Mouse (Mus musculus): ENCODE data around the gene Ndufaf1. TPM values are rescaled to one million over a fixed set of nuclear protein-coding genes. Genes with fewer than 3 reads are reported as not detected.

Gene Ndufaf1
- total and polyA plus RNA-seq, 2 experiments from 2014 or later: 16.3 to 45.5 TPM

GRCm38 (mm10) chr2:119618199-119618982 is 44.2 kb downstream of the Ndufaf1 start, which contains the start of the genes Nusap1 and Oip5:
TSS of gene Nusap1 (plus strand) at chr2:119618298.
TSS of gene Oip5 (minus strand) at chr2:119618469.
- Histone ChIP-seq H3K27ac (no peak within 1 kb of the TSS), H3K4me2 (ENCODE audit: low read depth, low read length) (peak within 1 kb of the TSS; percentile 98), H3K27me3 (ENCODE audit: insufficient read depth, low read length) (no peaks in the 10 kb centered on the region), H3K4me3 (ENCODE audit: low read length) (peak within 1 kb of the TSS; percentile 88), H3K36me3 (ENCODE audit: insufficient read depth, low read length) (no peaks in the 10 kb centered on the region), H3K9me3 (ENCODE audit: low read length) (no peaks in the 10 kb centered on the region), H3K4me1 (ENCODE audit: insufficient read depth, low read length) (no peaks in the 10 kb centered on the region), H3K9ac (replicated peaks; ENCODE audit: low read length) (peak within 1 kb of the TSS; percentile 54)
- under 1% methylated on average over 55 of the region's 55 CpGs for WGBS
- ATAC-seq: peak; percentile 100
- TF ChIP-seq CTCF (IDR thresholded peaks at IDR 0.05; ENCODE audit: low read depth): no peak
- peak; percentile 99 for DNase-seq (ENCODE audit: low spot score)

- Histone ChIP-seq H3K9ac (replicated peaks; ENCODE audit: low read length) (peak overlapping the region; percentile 54), H3K4me1 (ENCODE audit: insufficient read depth, low read length) (no peaks in the 10 kb centered on the region)
- ATAC-seq: no peak
Observed at GRCm38 (mm10) chr2:119617841-119618198, 44.8 kb downstream of the Ndufaf1 start.

GRCm38 (mm10) chr2:119607023-119607422 is 55.6 kb downstream of the Ndufaf1 start:
- Histone ChIP-seq H3K27me3 (ENCODE audit: insufficient read depth, low read length) (no peaks in the 10 kb centered on the region), H3K9ac (replicated peaks; ENCODE audit: low read length) (no peak overlapping the region), H3K4me1 (ENCODE audit: insufficient read depth, low read length) (no peaks in the 10 kb centered on the region), H3K27ac (no peak overlapping the region), H3K36me3 (ENCODE audit: insufficient read depth, low read length) (peaks cover 7% of the 10 kb centered on the region; the same call in 1 of the 2 replicates), H3K9me3 (ENCODE audit: low read length) (no peaks in the 10 kb centered on the region), H3K4me2 (ENCODE audit: low read depth, low read length) (no peak overlapping the region), H3K4me3 (ENCODE audit: low read length) (no peak overlapping the region)
- TF ChIP-seq CTCF (IDR thresholded peaks at IDR 0.05; ENCODE audit: low read depth): no peak
- 96% methylated on average over 4 of the region's 4 CpGs for WGBS
- DNase-seq (ENCODE audit: low spot score) (no peak), ATAC-seq (no peak)

More at GRCm38 (mm10) chr2:119617841-119618198, 44.8 kb downstream of the Ndufaf1 start:
- TF ChIP-seq CTCF (IDR thresholded peaks at IDR 0.05; ENCODE audit: low read depth): no peak
- Histone ChIP-seq H3K4me3 (ENCODE audit: low read length) (peak overlapping the region; percentile 88), H3K27me3 (ENCODE audit: insufficient read depth, low read length) (no peaks in the 10 kb centered on the region), H3K4me2 (ENCODE audit: low read depth, low read length) (peak overlapping the region; percentile 98), H3K36me3 (ENCODE audit: insufficient read depth, low read length) (no peaks in the 10 kb centered on the region), H3K27ac (no peak overlapping the region), H3K9me3 (ENCODE audit: low read length) (no peaks in the 10 kb centered on the region)
- 0% methylated on average over 13 of the region's 13 CpGs for WGBS
- DNase-seq (ENCODE audit: low spot score): no peak

Other genes with a start within 250 kb of the Ndufaf1 start
- 12.3 and 13.4 TPM in 2 replicates for gene Ino80, start 185.1 kb downstream of the Ndufaf1 start, total RNA-seq (2014; rRNA removed)
- 2.3 and 2.7 TPM in 2 replicates for gene Ino80, start 185.1 kb downstream of the Ndufaf1 start, polyA plus RNA-seq (2015; fragmentation: Nextera tagmentation; extraction: Ambion mirVana)
- gene Exd1, start 115.2 kb downstream of the Ndufaf1 start, total RNA-seq (2014; rRNA removed): 0.83 and 1.2 TPM in 2 replicates
- 0.58 and 0.74 TPM in 2 replicates for gene Exd1, start 115.2 kb downstream of the Ndufaf1 start, polyA plus RNA-seq (2015; fragmentation: Nextera tagmentation; extraction: Ambion mirVana)
- 49.2 and 54.8 TPM in 2 replicates for gene Chp1, start 115.1 kb downstream of the Ndufaf1 start, total RNA-seq (2014; rRNA removed)
- 51.4 and 52.4 TPM in 2 replicates for gene Chp1, start 115.1 kb downstream of the Ndufaf1 start, polyA plus RNA-seq (2015; fragmentation: Nextera tagmentation; extraction: Ambion mirVana)
- 7.1 and 8.4 TPM in 2 replicates for gene Nusap1, start 44.5 kb downstream of the Ndufaf1 start, total RNA-seq (2014; rRNA removed)
- gene Nusap1, start 44.5 kb downstream of the Ndufaf1 start, polyA plus RNA-seq (2015; fragmentation: Nextera tagmentation; extraction: Ambion mirVana): 13.3 and 13.8 TPM in 2 replicates
- gene Oip5, start 44.4 kb downstream of the Ndufaf1 start, total RNA-seq (2014; rRNA removed): 5.8 and 6.2 TPM in 2 replicates
- 6.0 and 6.4 TPM in 2 replicates for gene Oip5, start 44.4 kb downstream of the Ndufaf1 start, polyA plus RNA-seq (2015; fragmentation: Nextera tagmentation; extraction: Ambion mirVana)
- gene Rtf1, start 12.2 kb upstream of the Ndufaf1 start, total RNA-seq (2014; rRNA removed): 17.4 and 19.8 TPM in 2 replicates
- gene Rtf1, start 12.2 kb upstream of the Ndufaf1 start, polyA plus RNA-seq (2015; fragmentation: Nextera tagmentation; extraction: Ambion mirVana): 58.9 and 64.9 TPM in 2 replicates
- gene Itpka, start 79.5 kb upstream of the Ndufaf1 start, total RNA-seq (2014; rRNA removed): 5.8 and 8.5 TPM in 2 replicates
- 3.3 and 3.5 TPM in 2 replicates for gene Itpka, start 79.5 kb upstream of the Ndufaf1 start, polyA plus RNA-seq (2015; fragmentation: Nextera tagmentation; extraction: Ambion mirVana)
- gene Ltk, start 97.6 kb upstream of the Ndufaf1 start, total RNA-seq (2014; rRNA removed): 5.8 and 8.5 TPM in 2 replicates
- gene Ltk, start 97.6 kb upstream of the Ndufaf1 start, polyA plus RNA-seq (2015; fragmentation: Nextera tagmentation; extraction: Ambion mirVana): 2.0 TPM in 2 replicates
- 19.6 and 22.5 TPM in 2 replicates for gene Rpap1, start 124.7 kb upstream of the Ndufaf1 start, total RNA-seq (2014; rRNA removed)
- gene Rpap1, start 124.7 kb upstream of the Ndufaf1 start, polyA plus RNA-seq (2015; fragmentation: Nextera tagmentation; extraction: Ambion mirVana): 11.2 and 11.9 TPM in 2 replicates
- 85.8 and 98.9 TPM in 2 replicates for gene Tyro3, start 134.9 kb upstream of the Ndufaf1 start, total RNA-seq (2014; rRNA removed)
- gene Tyro3, start 134.9 kb upstream of the Ndufaf1 start, polyA plus RNA-seq (2015; fragmentation: Nextera tagmentation; extraction: Ambion mirVana): 26.5 and 26.6 TPM in 2 replicates
- 76.4 and 77.9 TPM in 2 replicates for gene Mga, start 234.4 kb upstream of the Ndufaf1 start, total RNA-seq (2014; rRNA removed)
- gene Mga, start 234.4 kb upstream of the Ndufaf1 start, polyA plus RNA-seq (2015; fragmentation: Nextera tagmentation; extraction: Ambion mirVana): 11.4 and 12.6 TPM in 2 replicates

Measured in hindbrain, postnatal 0 days (tissue).